Mouse (Mus musculus) testis, adult 2 months (tissue): ENCODE measurements at regions not wholly inside any gene's neighbourhood (a gene's known extent, or its start where the extent isn't known, plus 50 kb on each side); places are given as distances from the start of the nearest gene placed in this dataset.

Experiments used
- CTCF ChIP-seq: fragments of 200-500 bp; IDR thresholded peaks from 2 replicates; pipeline ENCODE4 v1.5.1; 2012; ENCODE audit warnings: low read depth, mild to moderate bottlenecking, inconsistent platforms, low read length, moderate library complexity; ENCODE audit not compliant: control insufficient read depth, insufficient read depth, insufficient replicate concordance
- POLR2A ChIP-seq: fragments of 200-500 bp; IDR thresholded peaks from 2 replicates; pipeline ENCODE4 v1.6.1; 2012; ENCODE audit warnings: low read depth, mild to moderate bottlenecking, inconsistent platforms, low read length, moderate library complexity; ENCODE audit not compliant: control insufficient read depth

DNA sequence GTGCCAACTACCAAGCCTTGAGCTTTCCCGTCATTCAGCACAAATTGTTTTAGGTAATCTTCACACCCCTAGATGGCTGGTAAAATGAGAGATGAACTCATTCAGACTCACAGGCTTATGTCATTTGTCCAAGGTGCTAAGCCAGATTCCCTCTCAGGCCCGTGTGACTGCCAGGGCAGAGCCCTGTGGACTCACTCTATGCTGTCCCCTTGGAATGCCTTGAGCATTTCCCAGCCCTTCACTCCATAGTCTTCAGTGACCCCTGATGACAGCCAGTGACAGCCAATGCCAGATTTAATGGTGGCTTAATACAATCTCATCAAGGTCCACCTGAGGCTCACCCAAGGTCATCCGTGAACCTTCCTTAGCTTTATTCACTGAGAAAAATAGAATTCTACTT lies 270.2 kb upstream of the Jmjd1c start:
- TF ChIP-seq CTCF (no peak), POLR2A (no peak)
